Mouse (Mus musculus) lung, embryonic 15.5 days (tissue): ENCODE data around the gene Unc45a. TPM values are rescaled to one million over a fixed set of nuclear protein-coding genes. Genes with fewer than 3 reads are reported as not detected.

Experiments
- ATAC-seq: fragments of 200-750 bp; cut with Nextera tagmentation; 2 replicates; pipeline ENCODE4 v1.8.0; 2017; ENCODE audit warnings: moderate number of reproducible peaks, borderline replicate concordance; ENCODE audit not compliant: low FRiP score, low TSS enrichment; ENCODE audit errors: extremely low read depth
- H3K27ac ChIP-seq: fragments of 300-500 bp; sonication (generic); 2 replicates; pipeline ENCODE4 v1.5.1; 2015; ENCODE audit warnings: moderate library complexity, mild to moderate bottlenecking, inconsistent platforms
- H3K27me3 ChIP-seq: fragments of 300-500 bp; sonication (generic); 2 replicates; pipeline ENCODE4 v1.6.1; 2015; ENCODE audit warnings: inconsistent platforms
- H3K36me3 ChIP-seq: fragments of 300-500 bp; sonication (generic); 2 replicates; pipeline ENCODE4 v1.6.1; 2015; ENCODE audit warnings: inconsistent platforms
- H3K4me1 ChIP-seq: fragments of 300-500 bp; sonication (generic); 2 replicates; pipeline ENCODE4 v1.6.1; 2015; ENCODE audit warnings: inconsistent platforms
- H3K4me2 ChIP-seq: fragments of 300-500 bp; sonication (generic); 2 replicates; pipeline ENCODE4 v1.6.1; 2015; ENCODE audit warnings: inconsistent platforms, mild to moderate bottlenecking, moderate library complexity
- H3K4me3 ChIP-seq: fragments of 300-500 bp; sonication (generic); 2 replicates; pipeline ENCODE4 v1.5.1; 2015; ENCODE audit warnings: mild to moderate bottlenecking, inconsistent platforms
- H3K9ac ChIP-seq: fragments of 300-500 bp; sonication (generic); 2 replicates; pipeline ENCODE4 v1.6.1; 2015; ENCODE audit warnings: inconsistent platforms
- H3K9me3 ChIP-seq: fragments of 300-500 bp; sonication (generic); 2 replicates; pipeline ENCODE4 v1.6.1; 2016; ENCODE audit warnings: inconsistent platforms
- WGBS: fragments of 180-500 bp; shearing (Covaris S2); methylation state at CpG from one replicate; pipeline ENCODE4 v1.1.7; 2015; 5-methylcytosine and 5-hydroxymethylcytosine counted together
- polyA plus RNA-seq: library from polyadenylated mRNA; unstranded; fragments of >200 nt; fragmentation: Nextera tagmentation; extraction: Ambion mirVana; gene quantifications from 2 replicates; pipeline ENCODE4 v1.2.1, GENCODE M21; 2015

Unc45a gene
- polyA plus RNA-seq, 1 experiment from 2014 or later, result 42.2 TPM

GRCm38 (mm10) chr7:80373850-80374249 is 33.0 kb upstream of the Unc45a start:
- Histone ChIP-seq H3K9ac (no peak overlapping the region), H3K36me3 (no peaks in the 10 kb centered on the region), H3K9me3 (no peaks in the 10 kb centered on the region), H3K4me1 (peaks cover 15% of the 10 kb centered on the region), H3K27me3 (no peaks in the 10 kb centered on the region), H3K4me3 (no peak overlapping the region), H3K27ac (no peak overlapping the region), H3K4me2 (no peak overlapping the region)
- ATAC-seq, result no peak
- WGBS, result 83% methylated on average over 12 of the region's 12 CpGs

GRCm38 (mm10) chr7:80373352-80373751 is 32.5 kb upstream of the Unc45a start:
- H3K9ac ChIP-seq, result no peak overlapping the region
- no peak overlapping the region for H3K4me2 ChIP-seq
- no peaks in the 10 kb centered on the region for H3K9me3 ChIP-seq
- H3K27me3 ChIP-seq, result no peaks in the 10 kb centered on the region
- no peak overlapping the region for H3K27ac ChIP-seq
- peaks cover 20% of the 10 kb centered on the region for H3K4me1 ChIP-seq
- no peak for ATAC-seq
- H3K36me3 ChIP-seq, result peaks cover 3% of the 10 kb centered on the region; the same call in 1 of the 2 replicates
- 68% methylated on average over 4 of the region's 4 CpGs for WGBS
- H3K4me3 ChIP-seq, result no peak overlapping the region

- Histone ChIP-seq H3K36me3 (peaks cover 10% of the 10 kb centered on the region), H3K9me3 (no peaks in the 10 kb centered on the region), H3K27me3 (no peaks in the 10 kb centered on the region), H3K4me2 (no peak overlapping the region), H3K4me3 (no peak overlapping the region), H3K27ac (no peak overlapping the region), H3K9ac (no peak overlapping the region), H3K4me1 (peaks cover 20% of the 10 kb centered on the region)
- no peak for ATAC-seq
- WGBS, result 45% methylated on average over 2 of the region's 2 CpGs
These were observed 31.9 kb upstream of the Unc45a start for GRCm38 (mm10) chr7:80372667-80373066.

GRCm38 (mm10) chr7:80372166-80372565 is 31.4 kb upstream of the Unc45a start:
- Histone ChIP-seq H3K4me1 (peaks cover 20% of the 10 kb centered on the region), H3K27me3 (no peaks in the 10 kb centered on the region), H3K9me3 (no peaks in the 10 kb centered on the region), H3K36me3 (peaks cover 15% of the 10 kb centered on the region), H3K9ac (no peak overlapping the region), H3K4me3 (no peak overlapping the region), H3K4me2 (no peak overlapping the region), H3K27ac (no peak overlapping the region)
- ATAC-seq, result no peak
- WGBS, result 67% methylated on average over 3 of the region's 3 CpGs

- Histone ChIP-seq H3K36me3 (peaks cover 24% of the 10 kb centered on the region), H3K27ac (peak within 1 kb of the TSS; percentile 90), H3K4me3 (peak within 1 kb of the TSS; percentile 89), H3K9ac (peak within 1 kb of the TSS; percentile 82), H3K27me3 (no peaks in the 10 kb centered on the region), H3K4me1 (peaks cover 20% of the 10 kb centered on the region), H3K4me2 (peak within 1 kb of the TSS; percentile 74), H3K9me3 (no peaks in the 10 kb centered on the region)
- ATAC-seq, result peak; percentile 68
- under 1% methylated on average over 61 of the region's 86 CpGs for WGBS
These were observed 30.4 kb upstream of the Unc45a start, which contains the start of gene Man2a2 for GRCm38 (mm10) chr7:80371041-80371751. Gene Man2a2, minus strand, starts transcription at chr7:80371375.

GRCm38 (mm10) chr7:80370649-80371040 is 29.8 kb upstream of the Unc45a start:
- H3K9ac ChIP-seq, result peak overlapping the region; percentile 82
- peak overlapping the region; percentile 74 for H3K4me2 ChIP-seq
- under 1% methylated on average over 31 of the region's 31 CpGs for WGBS
- H3K9me3 ChIP-seq, result no peaks in the 10 kb centered on the region
- peaks cover 26% of the 10 kb centered on the region for H3K36me3 ChIP-seq
- peaks cover 20% of the 10 kb centered on the region for H3K4me1 ChIP-seq
- peak overlapping the region; percentile 89 for H3K4me3 ChIP-seq
- no peaks in the 10 kb centered on the region for H3K27me3 ChIP-seq
- peak overlapping the region; percentile 90 for H3K27ac ChIP-seq
- peak; percentile 44 for ATAC-seq

- H3K4me2 ChIP-seq, result peak overlapping the region; percentile 74
- H3K27me3 ChIP-seq, result no peaks in the 10 kb centered on the region
- peaks cover 20% of the 10 kb centered on the region for H3K4me1 ChIP-seq
- peak; percentile 16; the same call in 1 of the 2 replicates for ATAC-seq
- H3K27ac ChIP-seq, result peak overlapping the region; percentile 90
- H3K9me3 ChIP-seq, result no peaks in the 10 kb centered on the region
- H3K9ac ChIP-seq, result peak overlapping the region; percentile 82; the same call in 1 of the 2 replicates
- peak overlapping the region; percentile 89 for H3K4me3 ChIP-seq
- WGBS, result 25% methylated on average over 4 of the region's 4 CpGs
- peaks cover 26% of the 10 kb centered on the region for H3K36me3 ChIP-seq
These were observed 29.2 kb upstream of the Unc45a start for GRCm38 (mm10) chr7:80369967-80370431.

GRCm38 (mm10) chr7:80369461-80369860 is 28.7 kb upstream of the Unc45a start:
- no peak for ATAC-seq
- Histone ChIP-seq H3K4me3 (peak overlapping the region; percentile 89), H3K4me2 (peak overlapping the region; percentile 74), H3K27ac (peak overlapping the region; percentile 90), H3K9ac (no peak overlapping the region), H3K4me1 (peaks cover 20% of the 10 kb centered on the region), H3K9me3 (no peaks in the 10 kb centered on the region), H3K36me3 (peaks cover 28% of the 10 kb centered on the region), H3K27me3 (no peaks in the 10 kb centered on the region)
- WGBS, result 60% methylated on average over 5 of the region's 5 CpGs

GRCm38 (mm10) chr7:80368635-80369421 is 28.0 kb upstream of the Unc45a start:
- Histone ChIP-seq H3K4me1 (peaks cover 20% of the 10 kb centered on the region), H3K9ac (no peak overlapping the region), H3K4me2 (peak overlapping the region; percentile 74), H3K9me3 (no peaks in the 10 kb centered on the region), H3K4me3 (peak overlapping the region; percentile 89), H3K36me3 (peaks cover 35% of the 10 kb centered on the region), H3K27ac (peak overlapping the region; percentile 90), H3K27me3 (no peaks in the 10 kb centered on the region)
- ATAC-seq, result no peak
- WGBS, result 67% methylated on average over 20 of the region's 20 CpGs

GRCm38 (mm10) chr7:80368009-80368408 is 27.2 kb upstream of the Unc45a start:
- H3K27ac ChIP-seq, result no peak overlapping the region
- H3K36me3 ChIP-seq, result peaks cover 43% of the 10 kb centered on the region
- 83% methylated on average over 9 of the region's 9 CpGs for WGBS
- no peaks in the 10 kb centered on the region for H3K27me3 ChIP-seq
- H3K4me1 ChIP-seq, result peaks cover 20% of the 10 kb centered on the region
- no peak overlapping the region for H3K4me2 ChIP-seq
- no peaks in the 10 kb centered on the region for H3K9me3 ChIP-seq
- no peak for ATAC-seq
- H3K4me3 ChIP-seq, result no peak overlapping the region
- no peak overlapping the region for H3K9ac ChIP-seq

- ATAC-seq, result no peak
- Histone ChIP-seq H3K4me1 (peaks cover 20% of the 10 kb centered on the region), H3K4me3 (no peak overlapping the region), H3K27ac (no peak overlapping the region), H3K9me3 (no peaks in the 10 kb centered on the region), H3K36me3 (peaks cover 51% of the 10 kb centered on the region), H3K4me2 (no peak overlapping the region), H3K9ac (no peak overlapping the region), H3K27me3 (no peaks in the 10 kb centered on the region)
- 97% methylated on average over 7 of the region's 7 CpGs for WGBS
These were observed 26.4 kb upstream of the Unc45a start for GRCm38 (mm10) chr7:80367232-80367631.

GRCm38 (mm10) chr7:80365759-80366158 is 25.0 kb upstream of the Unc45a start:
- H3K4me2 ChIP-seq, result no peak overlapping the region
- no peak for ATAC-seq
- no peak overlapping the region for H3K27ac ChIP-seq
- H3K36me3 ChIP-seq, result peaks cover 62% of the 10 kb centered on the region
- no peaks in the 10 kb centered on the region for H3K27me3 ChIP-seq
- H3K9ac ChIP-seq, result no peak overlapping the region
- no peak overlapping the region for H3K4me3 ChIP-seq
- H3K9me3 ChIP-seq, result no peaks in the 10 kb centered on the region
- H3K4me1 ChIP-seq, result peaks cover 20% of the 10 kb centered on the region
- WGBS, result 53% methylated on average over 2 of the region's 2 CpGs
